Mouse (Mus musculus) midbrain, postnatal 0 days (tissue): ENCODE results near the gene Nipal3. TPM values are rescaled to one million over a fixed set of nuclear protein-coding genes. Genes with fewer than 3 reads are reported as not detected.

Experiments
- ATAC-seq: fragments of 200-750 bp; cut with Nextera tagmentation; 2 replicates; pipeline ENCODE4 v1.8.0; 2017; ENCODE audit warnings: moderate number of reproducible peaks, mild to moderate bottlenecking, moderate TSS enrichment, moderate library complexity; ENCODE audit not compliant: low FRiP score
- DNase-seq: peaks from one replicate; pipeline ENCODE4 v3.0.0-alpha.2; 2015; ENCODE audit warnings: low spot score
- H3K27ac ChIP-seq: fragments of 300-500 bp; sonication (generic); 2 replicates; pipeline ENCODE4 v1.5.1; 2014; ENCODE audit warnings: low read depth, mild to moderate bottlenecking, low read length, mixed read lengths
- H3K27me3 ChIP-seq: fragments of 300-500 bp; sonication (generic); 2 replicates; pipeline ENCODE4 v1.6.1; 2014; ENCODE audit warnings: low read length, control low read depth, mixed read lengths; ENCODE audit not compliant: insufficient read depth
- H3K36me3 ChIP-seq: fragments of 300-500 bp; sonication (generic); 2 replicates; pipeline ENCODE4 v1.6.1; 2014; ENCODE audit warnings: low read length, control low read depth, mixed read lengths; ENCODE audit not compliant: insufficient read depth
- H3K4me1 ChIP-seq: fragments of 300-500 bp; sonication (generic); 2 replicates; pipeline ENCODE4 v1.6.1; 2014; ENCODE audit warnings: mild to moderate bottlenecking, control low read depth, antibody characterized with exemption, low read length, mixed read lengths; ENCODE audit not compliant: insufficient read depth
- H3K4me2 ChIP-seq: fragments of 300-500 bp; sonication (generic); 2 replicates; pipeline ENCODE4 v1.6.1; 2014; ENCODE audit warnings: low read depth, mild to moderate bottlenecking, low read length, mixed read lengths; ENCODE audit not compliant: poor library complexity, severe bottlenecking
- H3K4me3 ChIP-seq: fragments of 300-500 bp; sonication (generic); 2 replicates; pipeline ENCODE4 v1.5.1; 2014; ENCODE audit warnings: low read depth, mild to moderate bottlenecking, low read length, moderate library complexity
- H3K9ac ChIP-seq: fragments of 300-500 bp; sonication (generic); replicated peaks from 2 replicates; pipeline ENCODE4 v1.6.1; 2014; ENCODE audit warnings: mild to moderate bottlenecking, low read length, moderate library complexity, mixed read lengths; ENCODE audit not compliant: poor library complexity, severe bottlenecking
- H3K9me3 ChIP-seq: fragments of 300-500 bp; sonication (generic); 2 replicates; pipeline ENCODE4 v1.6.1; 2016; ENCODE audit warnings: low read length, control low read depth
- CTCF ChIP-seq: IDR thresholded peaks from 2 replicates; pipeline ENCODE4 v1.5.1; 2016; ENCODE audit warnings: antibody characterized with exemption, mild to moderate bottlenecking
- WGBS: fragments of 180-500 bp; shearing (Covaris S2); extraction: QIAGEN DNeasy Blood & Tissue Kit; methylation state at CpG from one replicate; pipeline ENCODE4 v1.1.7; 2014; 5-methylcytosine and 5-hydroxymethylcytosine counted together
- microRNA counts: library from miRNA; unstranded; fragments of <30 nt; microRNA quantifications from one replicate; lab custom pipeline; 2015
- microRNA-seq: library from miRNA; unstranded; fragments of <30 nt; microRNA quantifications from one replicate; pipeline ENCODE4, GENCODE M21; 2016; ENCODE audit warnings: borderline number of aligned reads
- polyA plus RNA-seq: library from polyadenylated mRNA; unstranded; fragments of >200 nt; fragmentation: Nextera tagmentation; extraction: Ambion mirVana; gene quantifications from 2 replicates; pipeline ENCODE4 v1.2.1, GENCODE M21; 2015
- total RNA-seq: library from RNA; depleted of rRNA; stranded (reverse); fragments of >200 nt; gene quantifications from 2 replicates; pipeline ENCODE4 v1.2.3, GENCODE M21; 2014; rRNA removed

Nipal3 gene
- total and polyA plus RNA-seq, 2 experiments from 2014 or later, result 10.9 to 132 TPM

DNA sequence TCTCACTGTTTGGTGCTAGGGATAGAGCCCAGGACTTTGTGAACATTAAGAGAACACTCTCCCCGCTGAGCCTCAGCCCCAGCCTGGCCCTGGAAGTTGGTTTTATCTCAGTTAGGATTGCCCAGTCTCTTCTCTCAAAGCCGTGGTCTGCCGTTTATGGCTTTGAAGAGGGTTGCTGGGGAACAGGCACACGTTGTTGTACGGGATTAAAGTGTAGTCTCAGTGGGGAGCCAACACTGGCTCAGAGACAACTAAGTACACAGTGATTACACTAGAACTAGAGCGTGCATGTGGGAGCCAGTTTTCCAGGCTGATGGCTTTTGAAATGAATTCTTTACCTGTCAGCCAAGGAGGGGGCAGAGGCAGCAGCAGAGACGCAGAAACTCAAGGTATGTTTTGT, 93.0 kb downstream of the Nipal3 start:
- no peak overlapping the region for H3K4me3 ChIP-seq
- H3K4me1 ChIP-seq, result no peaks in the 10 kb centered on the region
- H3K27ac ChIP-seq, result no peak overlapping the region
- no peaks in the 10 kb centered on the region for H3K36me3 ChIP-seq
- H3K9ac ChIP-seq, result no peak overlapping the region
- H3K27me3 ChIP-seq, result peaks cover 22% of the 10 kb centered on the region
- no peak for TF ChIP-seq CTCF
- H3K4me2 ChIP-seq, result no peak overlapping the region
- no peaks in the 10 kb centered on the region for H3K9me3 ChIP-seq
- DNase-seq (no peak), ATAC-seq (no peak)
- WGBS, result 9% methylated on average over 7 of the region's 7 CpGs

DNA sequence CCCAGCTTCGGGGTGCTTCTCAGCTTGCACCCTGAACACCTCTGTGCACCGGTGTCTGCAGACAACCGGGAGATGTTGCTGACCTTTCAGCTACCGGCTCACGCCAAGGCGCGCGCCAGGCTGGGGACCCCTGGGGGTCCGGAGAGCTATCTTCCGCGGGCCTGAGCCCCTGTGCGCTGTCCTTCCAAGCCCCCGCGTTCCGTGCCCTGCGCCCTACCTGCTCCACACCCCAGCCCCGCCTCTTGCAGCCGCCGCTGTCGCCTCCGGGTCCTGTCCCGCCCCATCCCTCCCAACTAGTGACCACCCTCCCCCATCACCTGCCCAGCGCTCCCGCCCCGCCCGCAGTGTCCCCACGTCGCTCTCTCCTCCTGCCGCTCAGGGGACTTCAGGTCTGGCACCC, 96.8 kb downstream of the Nipal3 start, which contains the start of gene Ncmap:
Gene Ncmap, minus strand, starts transcription at position 237 of the 400 bp plus-strand sequence.
- H3K36me3 ChIP-seq, result no peaks in the 10 kb centered on the region
- DNase-seq, result no peak
- H3K4me2 ChIP-seq, result peak within 1 kb of the TSS; percentile 46
- TF ChIP-seq CTCF, result no peak
- peaks cover 27% of the 10 kb centered on the region for H3K27me3 ChIP-seq
- peak within 1 kb of the TSS; percentile 27 for H3K4me3 ChIP-seq
- H3K4me1 ChIP-seq, result no peaks in the 10 kb centered on the region
- no peaks in the 10 kb centered on the region for H3K9me3 ChIP-seq
- H3K27ac ChIP-seq, result no peak within 1 kb of the TSS
- no peak for ATAC-seq
- WGBS, result under 1% methylated on average over 29 of the region's 29 CpGs
- 0 out of 2 replicates have a peak within 1 kb of the TSS, but pooled peaks have one; percentile 24 for H3K9ac ChIP-seq

DNA sequence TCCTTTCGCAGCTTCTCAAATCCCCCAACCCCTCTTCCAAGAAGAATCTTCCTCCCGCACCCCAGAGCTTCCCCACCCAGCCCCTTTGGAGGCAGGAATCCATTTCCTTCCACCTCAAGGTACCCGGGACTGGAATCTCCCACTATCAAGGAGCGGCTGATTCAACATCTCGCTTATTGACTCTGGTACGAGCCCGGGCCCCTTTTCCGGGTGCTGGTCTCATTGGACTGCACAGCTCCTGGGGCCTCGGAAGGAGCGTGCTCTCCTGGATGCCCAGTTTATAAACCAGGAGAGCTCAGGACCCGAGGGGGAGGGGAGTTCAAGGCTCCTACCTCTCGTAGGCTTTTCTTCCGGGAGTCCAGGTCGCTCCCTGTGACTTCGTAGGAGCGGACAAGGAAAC, 97.3 kb downstream of the Nipal3 start:
- no peak for ATAC-seq

DNA sequence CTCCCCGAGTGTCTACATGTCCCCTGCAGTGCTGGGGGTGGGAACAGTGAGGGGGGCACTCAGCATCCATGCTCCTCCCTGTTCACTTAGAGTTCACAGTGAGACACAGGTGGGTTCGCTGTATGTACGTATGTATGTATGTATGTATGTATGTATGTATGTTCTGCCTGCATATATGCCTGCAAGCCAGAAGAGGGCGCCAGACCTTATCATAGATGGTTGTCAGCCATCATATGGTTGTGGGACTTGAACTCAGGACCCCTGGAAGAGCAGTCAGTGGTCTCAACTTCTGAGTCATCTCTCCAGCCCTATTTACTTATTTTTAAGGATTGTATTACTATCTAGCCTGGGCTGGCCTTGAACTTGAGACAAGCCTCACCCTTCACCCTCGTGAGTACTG, 98.5 kb downstream of the Nipal3 start:
- no peaks in the 10 kb centered on the region for H3K4me1 ChIP-seq
- no peak overlapping the region for H3K9ac ChIP-seq
- no peaks in the 10 kb centered on the region for H3K9me3 ChIP-seq
- peaks cover 27% of the 10 kb centered on the region for H3K27me3 ChIP-seq
- H3K27ac ChIP-seq, result no peak overlapping the region
- H3K4me2 ChIP-seq, result no peak overlapping the region
- no peaks in the 10 kb centered on the region for H3K36me3 ChIP-seq
- ATAC-seq, result no peak
- DNase-seq, result no peak
- 86% methylated on average over 5 of the region's 5 CpGs for WGBS
- H3K4me3 ChIP-seq, result no peak overlapping the region
- TF ChIP-seq CTCF, result peak; percentile 23; the same call in 1 of the 2 replicates

More for the DNA sequence above, 97.3 kb downstream of the Nipal3 start:
- Histone ChIP-seq H3K27ac (no peak overlapping the region), H3K9me3 (no peaks in the 10 kb centered on the region), H3K4me1 (no peaks in the 10 kb centered on the region), H3K9ac (no peak overlapping the region), H3K4me2 (peak overlapping the region; percentile 46), H3K27me3 (peaks cover 27% of the 10 kb centered on the region), H3K36me3 (no peaks in the 10 kb centered on the region), H3K4me3 (peak overlapping the region; percentile 27; the same call in 1 of the 2 replicates)
- 9% methylated on average over 16 of the region's 16 CpGs for WGBS
- no peak for TF ChIP-seq CTCF
- DNase-seq, result no peak

MicroRNAs within 50 kb of the gene (microRNA counts, 519-probe panel; counts per million panel counts)
- 528 counts per million, percentile 58 among the panel's probes with 10 or more counts for microRNA mmu-miR-700 (lab: Ali Mortazavi, UCI)

Small RNAs within 50 kb of the gene (microRNA-seq; reads per million reads assigned to microRNA genes)
- not detected for gene Gm25317
- gene Mir700, result 571 reads per million, percentile 68 among the genes with 10 or more reads in this experiment

Other genes with a start within 250 kb of the Nipal3 start
- gene Clic4, start 222.2 kb downstream of the Nipal3 start, total RNA-seq, result 47.4 and 55.5 TPM in 2 replicates
- 38.0 and 38.6 TPM in 2 replicates for gene Clic4, start 222.2 kb downstream of the Nipal3 start, polyA plus RNA-seq
- 40.1 and 48.3 TPM in 2 replicates for gene Srrm1, start 141.7 kb downstream of the Nipal3 start, total RNA-seq
- 142 and 173 TPM in 2 replicates for gene Srrm1, start 141.7 kb downstream of the Nipal3 start, polyA plus RNA-seq
- gene Ncmap, start 96.8 kb downstream of the Nipal3 start, total RNA-seq, result 0.71 and 1.3 TPM in 2 replicates
- gene Ncmap, start 96.8 kb downstream of the Nipal3 start, polyA plus RNA-seq, result 0.98 and 1.5 TPM in 2 replicates
- 89.6 and 113 TPM in 2 replicates for gene Rcan3, start 61.2 kb downstream of the Nipal3 start, total RNA-seq
- gene Rcan3, start 61.2 kb downstream of the Nipal3 start, polyA plus RNA-seq, result 61.6 and 67.7 TPM in 2 replicates
- gene Stpg1, start 248 bp downstream of the Nipal3 start, total RNA-seq, result 0.55 TPM in 1 of 2 replicates, not detected in the other
- 0.28 and 0.40 TPM in 2 replicates for gene Stpg1, start 248 bp downstream of the Nipal3 start, polyA plus RNA-seq
- gene Grhl3, start 78.6 kb upstream of the Nipal3 start, total RNA-seq, result 1.6 and 2.7 TPM in 2 replicates
- 1.5 and 1.7 TPM in 2 replicates for gene Grhl3, start 78.6 kb upstream of the Nipal3 start, polyA plus RNA-seq
- gene Ifnlr1, start 191.2 kb upstream of the Nipal3 start, total RNA-seq, result 0.22 and 0.28 TPM in 2 replicates
- 0.06 and 0.10 TPM in 2 replicates for gene Ifnlr1, start 191.2 kb upstream of the Nipal3 start, polyA plus RNA-seq
- 0.11 TPM in 1 of 2 replicates, not detected in the other for gene Il22ra1, start 233.1 kb upstream of the Nipal3 start, total RNA-seq
- gene Il22ra1, start 233.1 kb upstream of the Nipal3 start, polyA plus RNA-seq, result not detected in 2 replicates